Mouse (Mus musculus) CD4-positive, CD25-positive, alpha-beta regulatory T cell, adult 2 months (primary cell): ENCODE data around the gene Med25.

Experiments used
- DNase-seq: peaks from one replicate; pipeline ENCODE4 v3.0.0-alpha.2; 2012; ENCODE audit warnings: low read depth, low spot score

The Med25 gene

GRCm38 (mm10) chr7:44848561-44849415, 43.7 kb downstream of the Med25 start, which contains the start of the genes Akt1s1 and Tbc1d17:
Gene Akt1s1 (plus strand): TSS chr7:44848991.
Gene Tbc1d17 (minus strand): TSS chr7:44849079.
- peak; percentile 100 for DNase-seq

DNA sequence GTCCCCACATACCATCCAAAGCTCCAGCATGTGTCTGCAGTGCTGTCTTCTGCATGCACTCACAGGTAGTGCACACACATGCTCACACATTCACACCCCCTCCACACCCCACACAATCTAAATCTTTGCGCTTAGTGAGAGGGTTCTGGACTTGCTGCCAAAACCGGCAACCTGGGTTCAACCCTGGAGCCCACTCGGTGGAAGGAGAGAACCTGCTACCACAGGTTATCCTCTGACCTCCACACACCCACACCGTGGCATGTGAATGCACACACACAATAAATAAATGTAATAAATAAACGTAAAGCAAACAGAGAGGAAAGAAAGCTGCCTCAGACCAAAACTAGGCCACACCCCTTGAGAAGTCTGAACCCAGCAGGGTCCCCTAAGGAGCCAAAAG, 44.7 kb downstream of the Med25 start:
- DNase-seq: no peak

DNA sequence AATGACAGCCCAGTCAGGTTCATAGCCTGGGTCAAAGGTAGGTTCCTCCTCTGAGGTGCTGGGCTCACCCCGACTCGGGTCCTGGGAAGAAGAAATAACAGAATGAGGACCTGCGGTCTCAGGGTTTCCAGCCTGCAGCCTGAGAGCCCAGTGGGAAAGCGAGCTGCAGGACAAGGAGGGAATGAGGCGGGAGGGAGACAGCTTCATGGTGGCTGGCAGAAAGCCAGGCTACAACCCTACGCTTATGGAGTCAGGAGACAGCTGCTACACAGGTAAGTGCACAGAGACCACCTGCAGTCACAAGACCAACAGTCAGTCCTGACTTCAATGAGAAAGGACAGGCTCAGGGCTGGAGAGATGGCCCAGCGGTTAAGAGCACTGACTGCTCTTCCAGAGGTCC, 45.7 kb downstream of the Med25 start:
- no peak for DNase-seq

DNA sequence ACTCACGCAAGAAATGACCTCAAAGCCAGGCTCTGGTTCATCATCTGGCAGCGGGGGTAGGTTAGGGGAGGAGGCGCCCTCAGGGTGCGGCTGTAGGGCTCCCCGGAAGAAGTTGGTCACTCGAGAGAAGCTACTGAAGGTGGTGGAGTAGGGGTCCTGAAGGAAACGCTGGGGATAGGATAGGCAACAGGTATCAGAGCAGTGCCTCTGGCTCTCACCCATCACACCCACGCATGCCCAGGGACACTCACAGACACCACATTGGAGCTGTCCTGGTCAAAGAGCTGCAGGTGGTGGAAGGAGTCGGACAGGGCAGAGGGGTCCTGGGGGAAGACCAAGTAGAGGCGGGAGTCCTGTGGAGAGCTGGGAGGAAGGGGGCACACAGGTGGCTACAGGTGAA, 47.5 kb downstream of the Med25 start:
- no peak for DNase-seq

DNA sequence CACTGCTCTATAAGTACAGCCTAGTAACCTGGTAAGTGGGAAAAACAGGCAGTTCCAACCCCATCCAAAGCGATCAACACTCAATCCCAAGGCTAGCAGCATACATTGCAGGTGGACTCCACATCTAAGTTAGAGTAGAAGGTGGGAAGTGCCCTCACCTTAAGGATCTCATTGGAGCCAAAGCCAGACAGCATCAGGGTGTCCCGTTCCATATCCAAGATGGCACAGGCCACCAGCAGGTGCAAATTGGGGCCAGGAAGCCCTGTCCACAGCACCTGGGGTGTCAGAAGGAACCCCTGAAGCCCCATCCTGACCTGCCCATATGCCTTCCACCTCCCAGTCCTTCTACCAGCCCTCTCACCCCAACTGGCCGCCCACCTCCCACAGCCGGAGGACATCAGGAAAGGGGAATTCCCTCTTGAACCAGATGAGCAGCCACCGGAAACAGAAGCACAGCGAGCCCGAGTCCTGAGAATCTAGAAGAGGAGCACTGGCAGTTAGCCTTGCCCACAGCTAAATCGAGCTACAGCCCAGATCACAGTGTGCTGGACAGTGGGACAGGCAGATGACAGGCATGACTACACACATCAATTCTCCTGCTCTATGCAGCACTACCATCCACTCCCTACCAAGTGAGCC, 50.6 kb downstream of the Med25 start:
- no peak for DNase-seq

GRCm38 (mm10) chr7:44840426-44840825, 52.1 kb downstream of the Med25 start:
- no peak for DNase-seq

GRCm38 (mm10) chr7:44839491-44840191, 52.9 kb downstream of the Med25 start:
- DNase-seq: peak; percentile 77

GRCm38 (mm10) chr7:44839171-44839490, 53.4 kb downstream of the Med25 start:
- no peak for DNase-seq

- no peak for DNase-seq
These were observed 54.4 kb downstream of the Med25 start for GRCm38 (mm10) chr7:44838073-44838472.

DNA sequence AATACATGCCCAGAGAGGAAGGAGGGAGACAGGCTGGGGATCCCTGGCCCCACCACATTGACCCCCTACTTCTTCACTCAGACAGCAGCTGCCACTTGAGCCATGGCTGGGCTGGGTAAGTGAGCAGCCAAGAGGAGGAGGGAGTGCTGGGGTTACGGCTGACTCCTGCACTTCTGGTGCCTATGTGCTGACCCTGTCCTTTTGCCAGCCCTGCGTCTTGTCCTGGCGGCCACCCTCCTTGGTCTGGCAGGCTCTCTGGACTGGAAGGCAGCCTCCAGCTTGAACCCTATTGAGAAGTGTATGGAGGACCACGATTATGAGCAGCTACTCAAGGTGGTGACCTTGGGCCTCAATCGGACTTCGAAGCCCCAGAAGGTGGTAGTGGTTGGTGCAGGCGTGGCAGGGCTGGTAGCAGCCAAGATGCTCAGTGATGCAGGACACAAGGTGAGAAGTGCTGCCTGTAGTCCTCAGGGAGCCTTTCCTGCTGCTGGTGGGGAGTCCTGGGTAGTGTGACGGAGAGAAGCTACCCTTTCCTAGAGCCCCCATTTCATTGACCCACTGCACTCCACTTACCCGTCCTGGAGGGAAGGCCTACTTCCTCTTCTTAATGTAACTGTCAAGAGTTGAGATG, 56.0 kb downstream of the Med25 start:
- DNase-seq: no peak

- DNase-seq: no peak
These were observed 56.5 kb downstream of the Med25 start for GRCm38 (mm10) chr7:44836016-44836404.

DNA sequence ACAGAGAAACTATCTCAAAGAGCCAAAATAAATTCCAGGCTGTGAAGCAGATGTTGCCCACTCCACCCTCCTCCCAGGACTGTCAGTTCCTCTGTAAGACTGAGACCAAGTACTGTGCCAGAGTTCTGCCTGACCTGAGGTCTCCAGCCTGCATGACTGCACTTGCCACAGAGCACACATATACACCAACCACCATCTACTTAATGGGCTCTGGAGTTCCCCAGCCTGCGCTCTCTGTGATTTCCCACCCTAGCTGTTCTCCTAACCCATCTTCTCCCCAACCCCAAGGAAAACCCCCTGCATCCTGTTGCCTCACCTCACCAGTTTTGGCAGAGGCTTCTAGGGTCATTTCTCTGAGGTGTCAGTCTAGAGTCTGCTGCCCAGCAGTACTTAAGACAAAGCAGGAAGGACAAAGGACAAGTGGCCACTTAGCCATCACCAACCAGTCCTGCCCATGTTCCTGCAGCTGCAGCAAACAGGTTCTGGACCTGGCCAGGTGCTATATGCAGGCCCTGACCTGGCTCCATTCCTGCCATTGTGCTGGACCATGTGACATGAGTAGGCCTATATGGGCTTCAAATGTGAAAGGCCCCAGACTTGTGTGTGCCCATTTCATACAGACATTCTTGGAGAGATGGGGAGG, 57.0 kb downstream of the Med25 start:
- DNase-seq: no peak

DNA sequence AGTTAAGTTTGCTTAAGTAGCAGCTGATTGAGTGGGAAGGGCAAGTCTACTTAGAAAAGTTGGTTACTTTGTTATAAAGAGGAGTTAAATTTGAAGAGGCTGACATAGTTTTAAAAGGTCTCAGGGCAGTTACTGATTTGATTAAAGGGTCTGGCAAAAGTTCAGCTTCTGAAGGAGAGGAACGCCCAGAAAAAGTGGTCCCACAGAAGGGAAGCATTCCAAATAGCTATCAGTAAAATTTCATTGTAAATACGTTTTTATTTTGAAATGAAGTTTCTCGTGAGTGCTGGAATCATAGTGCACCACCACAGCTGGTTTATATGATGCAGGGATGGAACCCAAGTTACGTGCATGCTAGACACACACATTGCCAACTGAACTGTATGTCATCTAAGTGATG, 59.7 kb downstream of the Med25 start:
- DNase-seq: no peak

- no peak for DNase-seq
These were observed 63.8 kb downstream of the Med25 start for GRCm38 (mm10) chr7:44828706-44829105.

GRCm38 (mm10) chr7:44826771-44827170, 65.7 kb downstream of the Med25 start:
- DNase-seq: no peak
